Mouse (Mus musculus) gastrocnemius, postnatal 36 days (tissue): ENCODE results near the gene Atg9b. TPM values are rescaled to one million over a fixed set of nuclear protein-coding genes. Genes with fewer than 3 reads are reported as not detected.

Experiments
- total RNA-seq, 2 experiments: library from RNA; stranded (reverse); gene quantifications; 2 replicates each; pipeline ENCODE4 v1.2.3; 2021

Gene Atg9b
- total RNA-seq, 2 experiments from 2014 or later, result not detected

Other genes with a start within 250 kb of the Atg9b start
- gene Nupl2, start 227.2 kb downstream of the Atg9b start, total RNA-seq, result 1 to 10 TPM; 4.2 to 5.7 TPM
- 1 to 10 TPM; 2.2 to 2.6 TPM for gene Kcnh2, start 40.5 kb downstream of the Atg9b start, total RNA-seq
- 1 to 10 TPM; 4.9 to 5.4 TPM for gene Nos3, start 27.3 kb downstream of the Atg9b start, total RNA-seq
- 10 to 100 TPM; 37.6 to 38.0 TPM for gene Abcb8, start 1.5 kb upstream of the Atg9b start, total RNA-seq
- under 1 TPM in 1 of 2 experiments, not detected in 1; 0.25 TPM for gene Asic3, start 21.2 kb upstream of the Atg9b start, total RNA-seq
- 10 to 100 TPM; 11.3 to 12.0 TPM for gene Cdk5, start 31.4 kb upstream of the Atg9b start, total RNA-seq
- gene Slc4a2, start 31.7 kb upstream of the Atg9b start, total RNA-seq, result 10 to 100 TPM; 14.7 to 15.5 TPM
- 100 to 1,000 TPM; 179 to 183 TPM for gene Fastk, start 53.1 kb upstream of the Atg9b start, total RNA-seq
- 10 to 100 TPM; 14.9 to 15.8 TPM for gene Tmub1, start 55.7 kb upstream of the Atg9b start, total RNA-seq
- 10 to 100 TPM; 59.6 to 63.2 TPM for gene Agap3, start 60.0 kb upstream of the Atg9b start, total RNA-seq
- gene Gbx1, start 135.1 kb upstream of the Atg9b start, total RNA-seq, result not detected
- gene Asb10, start 148.8 kb upstream of the Atg9b start, total RNA-seq, result 10 to 100 TPM; 72.9 to 76.9 TPM
- gene 4931409K22Rik, start 164.7 kb upstream of the Atg9b start, total RNA-seq, result not detected
- gene Abcf2, start 185.3 kb upstream of the Atg9b start, total RNA-seq, result 100 to 1,000 TPM in 1 of 2 experiments, 10 to 100 TPM in 1; 94.7 to 104 TPM
- 10 to 100 TPM in 1 of 2 experiments, 1 to 10 TPM in 1; 7.2 to 10.8 TPM for gene Chpf2, start 194.6 kb upstream of the Atg9b start, total RNA-seq
- gene Smarcd3, start 232.3 kb upstream of the Atg9b start, total RNA-seq, result 100 to 1,000 TPM; 167 to 178 TPM